Mouse (Mus musculus): Measurements from ENCODE around the gene Hoxa3.

- TF ChIP-seq CTCF (IDR thresholded peaks at IDR 0.05; ENCODE audit: insufficient read depth, low read length) (no peak), POLR2A (IDR thresholded peaks at IDR 0.05; ENCODE audit: borderline replicate concordance, extremely low read depth, low read depth, low read length) (no peak)
Measured at GRCm38 (mm10) chr6:52137841-52138535, 75.1 kb downstream of the Hoxa3 start.

Data from lung, adult 2 months (tissue).